Mouse (Mus musculus): Measurements from ENCODE around the gene Tor4a.

The Tor4a gene

GRCm38 (mm10) chr2:25186575-25186930, 10.1 kb downstream of the Tor4a start:
- no peak for DNase-seq (ENCODE audit: inconsistent ontology term)

- DNase-seq (ENCODE audit: inconsistent ontology term): peak; percentile 81
Observed at GRCm38 (mm10) chr2:25185625-25186574, 10.8 kb downstream of the Tor4a start.

- DNase-seq (ENCODE audit: inconsistent ontology term): no peak
Observed at GRCm38 (mm10) chr2:25184496-25184895, 12.2 kb downstream of the Tor4a start.

- DNase-seq (ENCODE audit: inconsistent ontology term): no peak
Observed at GRCm38 (mm10) chr2:25183336-25183735, 13.3 kb downstream of the Tor4a start.

GRCm38 (mm10) chr2:25182664-25183063, 14.0 kb downstream of the Tor4a start:
- DNase-seq (ENCODE audit: inconsistent ontology term): peak; percentile 41

GRCm38 (mm10) chr2:25181891-25182397, 14.7 kb downstream of the Tor4a start:
- DNase-seq (ENCODE audit: inconsistent ontology term): no peak

- peak; percentile 74 for DNase-seq (ENCODE audit: inconsistent ontology term)
Observed at GRCm38 (mm10) chr2:25180973-25181890, 15.5 kb downstream of the Tor4a start.

GRCm38 (mm10) chr2:25180478-25180903, 16.2 kb downstream of the Tor4a start, which contains the start of gene Nrarp:
Gene Nrarp (plus strand): TSS chr2:25180758.
- DNase-seq (ENCODE audit: inconsistent ontology term): peak; percentile 99

- DNase-seq (ENCODE audit: inconsistent ontology term): peak; percentile 46
Observed at GRCm38 (mm10) chr2:25179566-25180217, 17.0 kb downstream of the Tor4a start.

GRCm38 (mm10) chr2:25178285-25178972, 18.3 kb downstream of the Tor4a start:
- peak; percentile 61 for DNase-seq (ENCODE audit: inconsistent ontology term)

- DNase-seq (ENCODE audit: inconsistent ontology term): peak; percentile 83
Observed at GRCm38 (mm10) chr2:25177685-25178084, 19.0 kb downstream of the Tor4a start.

- DNase-seq (ENCODE audit: inconsistent ontology term): no peak
Observed at GRCm38 (mm10) chr2:25177076-25177475, 19.6 kb downstream of the Tor4a start.

- no peak for DNase-seq (ENCODE audit: inconsistent ontology term)
Observed at GRCm38 (mm10) chr2:25176573-25176972, 20.1 kb downstream of the Tor4a start.

GRCm38 (mm10) chr2:25175690-25176078, 21.0 kb downstream of the Tor4a start:
- no peak for DNase-seq (ENCODE audit: inconsistent ontology term)

- DNase-seq (ENCODE audit: inconsistent ontology term): no peak
Observed at GRCm38 (mm10) chr2:25174866-25175689, 21.6 kb downstream of the Tor4a start.

GRCm38 (mm10) chr2:25173821-25174220, 22.9 kb downstream of the Tor4a start:
- no peak for DNase-seq (ENCODE audit: inconsistent ontology term)

GRCm38 (mm10) chr2:25172629-25173028, 24.1 kb downstream of the Tor4a start:
- DNase-seq (ENCODE audit: inconsistent ontology term): no peak

GRCm38 (mm10) chr2:25171769-25172153, 24.9 kb downstream of the Tor4a start:
- DNase-seq (ENCODE audit: inconsistent ontology term): no peak

- DNase-seq (ENCODE audit: inconsistent ontology term): no peak
Observed at GRCm38 (mm10) chr2:25171101-25171768, 25.5 kb downstream of the Tor4a start.

All from Muller cell, postnatal 12 days (primary cell).